Mouse (Mus musculus) kidney, adult 11 months (tissue): Measurements from ENCODE around the gene Dusp19.

ENCODE experiments used
- DNase-seq: peaks from one replicate; pipeline ENCODE4 v3.0.0; 2022

The Dusp19 gene

GRCm38 (mm10) chr2:80616854-80617737 is at the start of gene Dusp19, which contains the start of gene Nup35:
Dusp19 (plus strand) TSS chr2:80617045.
Nup35 (plus strand) TSS chr2:80617236.
- peak; percentile 94 for DNase-seq

GRCm38 (mm10) chr2:80567411-80567810 is 49.4 kb upstream of the Dusp19 start:
- no peak for DNase-seq

GRCm38 (mm10) chr2:80570656-80571055 is 46.2 kb upstream of the Dusp19 start:
- no peak for DNase-seq

- no peak for DNase-seq
Observed at GRCm38 (mm10) chr2:80577286-80577685, 39.6 kb upstream of the Dusp19 start.

DNA sequence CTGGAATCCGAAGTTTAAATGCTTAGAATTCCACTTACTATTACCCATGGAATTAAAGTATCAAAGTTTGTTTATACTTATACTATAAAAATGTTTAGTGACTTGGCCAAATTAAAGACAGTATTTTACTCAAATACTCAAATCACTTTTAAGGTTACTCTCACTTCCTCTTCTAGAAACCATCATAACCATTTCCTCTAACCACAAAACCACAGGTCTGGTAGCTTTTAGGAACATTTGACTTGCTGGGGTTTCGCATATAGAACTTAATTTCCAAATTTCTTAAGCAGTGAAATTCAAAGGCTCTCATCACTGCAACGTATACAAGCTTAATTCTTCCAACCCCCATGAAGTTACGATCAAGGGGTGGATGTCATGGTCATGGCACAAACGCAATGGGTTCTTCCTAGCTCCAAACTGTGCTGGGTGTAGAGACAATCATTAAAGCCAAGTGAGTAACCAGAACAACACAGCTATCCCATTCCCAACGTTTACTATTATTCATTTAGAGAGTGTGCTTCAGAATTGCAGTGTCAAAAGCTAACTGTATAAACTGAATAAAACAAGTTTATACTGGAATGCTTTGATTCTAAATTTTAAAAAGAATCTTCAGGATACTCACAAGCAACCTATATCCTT is 37.5 kb upstream of the Dusp19 start:
- no peak for DNase-seq

- peak; percentile 31 for DNase-seq
Observed at GRCm38 (mm10) chr2:80580311-80580961, 36.4 kb upstream of the Dusp19 start.

DNA sequence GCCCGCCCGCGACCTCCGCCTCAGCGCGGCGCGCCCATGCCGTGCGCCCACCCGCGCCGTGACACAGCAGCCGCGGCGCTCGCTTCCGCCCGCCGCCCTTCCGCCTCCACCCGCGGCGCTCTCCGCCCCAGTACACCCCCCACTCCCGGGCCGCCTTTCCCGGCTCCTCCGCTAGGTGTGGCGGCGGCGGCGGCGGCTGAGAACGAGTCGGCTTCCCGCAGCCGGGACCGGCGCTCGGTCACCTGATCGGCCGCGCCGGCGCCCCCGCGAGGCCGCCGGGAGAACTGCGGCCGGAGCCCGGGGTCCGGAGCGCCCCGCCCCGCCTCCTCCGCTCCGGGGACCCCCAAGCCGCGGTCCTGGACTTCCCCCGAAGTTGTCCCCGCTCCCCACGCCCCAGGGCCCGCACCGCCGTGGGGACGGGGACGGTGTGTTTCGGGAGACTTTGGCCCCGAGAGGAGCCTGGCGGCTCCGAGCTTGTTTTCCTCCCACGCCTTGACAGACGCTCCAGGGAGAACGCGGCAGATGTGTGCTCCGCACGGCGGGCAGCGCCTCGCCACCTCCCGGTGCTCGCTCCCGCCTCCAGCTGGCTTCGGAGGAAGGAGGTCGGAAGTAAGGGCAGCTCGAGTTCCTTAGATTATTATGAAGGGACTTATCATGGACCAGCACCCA is 35.7 kb upstream of the Dusp19 start, which contains the start of gene Nckap1:
Gene Nckap1, minus strand, starts transcription at position 338 of the 669 bp plus-strand sequence.
- DNase-seq: peak; percentile 86

DNA sequence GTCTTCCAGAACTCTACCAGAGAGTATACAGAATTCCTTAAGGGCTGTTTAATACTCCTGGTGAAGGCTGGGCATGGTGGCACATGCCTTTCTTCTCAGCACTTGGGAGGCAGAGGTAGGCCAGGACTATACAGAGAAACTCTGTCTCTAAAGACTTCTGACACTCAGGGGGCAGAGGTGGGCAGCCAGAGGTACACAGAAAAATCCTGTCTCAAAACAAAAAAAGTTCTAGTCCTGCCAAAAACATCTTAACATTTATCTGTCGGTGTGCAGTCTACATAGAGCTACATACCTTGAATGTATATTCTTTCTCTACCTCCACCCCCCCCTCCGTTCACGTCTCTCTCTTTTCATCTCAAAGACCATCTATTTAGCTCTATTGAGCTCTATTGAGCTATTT is 34.5 kb upstream of the Dusp19 start:
- no peak for DNase-seq

DNA sequence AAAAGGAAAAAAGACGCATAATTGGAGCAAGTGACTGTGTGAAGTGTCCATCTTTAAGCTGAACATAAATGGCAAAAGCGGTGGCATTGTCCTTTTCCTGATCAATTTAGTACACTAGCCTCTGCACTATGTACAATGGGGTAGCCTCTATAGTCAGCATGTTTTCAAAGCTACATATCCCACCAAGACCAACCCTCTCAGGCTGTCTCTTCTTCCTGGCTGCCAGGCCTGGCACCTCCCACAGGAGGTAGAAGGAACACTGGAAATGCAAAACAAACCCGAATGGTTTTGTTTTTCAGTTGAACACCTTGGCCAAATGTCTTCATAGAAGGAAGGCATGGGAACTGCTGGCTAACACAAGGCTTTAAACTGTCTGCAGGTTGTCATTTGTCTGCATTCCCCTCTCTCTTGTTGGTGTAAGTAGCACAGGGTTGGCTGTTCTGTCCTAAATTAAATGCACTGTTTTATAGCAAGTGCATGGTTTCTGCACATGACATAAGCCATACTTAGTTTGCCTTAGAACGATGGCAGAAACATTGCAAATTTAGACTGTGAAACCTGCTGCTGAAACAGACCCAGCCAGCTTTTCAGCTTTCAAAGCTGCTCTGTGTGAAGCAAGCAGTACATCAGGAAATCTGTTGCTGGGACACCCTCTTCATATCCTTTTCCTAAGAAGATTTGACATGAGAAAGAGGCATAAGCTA is 22.5 kb upstream of the Dusp19 start:
- no peak for DNase-seq

GRCm38 (mm10) chr2:80596960-80597359 is 19.9 kb upstream of the Dusp19 start:
- no peak for DNase-seq

DNA sequence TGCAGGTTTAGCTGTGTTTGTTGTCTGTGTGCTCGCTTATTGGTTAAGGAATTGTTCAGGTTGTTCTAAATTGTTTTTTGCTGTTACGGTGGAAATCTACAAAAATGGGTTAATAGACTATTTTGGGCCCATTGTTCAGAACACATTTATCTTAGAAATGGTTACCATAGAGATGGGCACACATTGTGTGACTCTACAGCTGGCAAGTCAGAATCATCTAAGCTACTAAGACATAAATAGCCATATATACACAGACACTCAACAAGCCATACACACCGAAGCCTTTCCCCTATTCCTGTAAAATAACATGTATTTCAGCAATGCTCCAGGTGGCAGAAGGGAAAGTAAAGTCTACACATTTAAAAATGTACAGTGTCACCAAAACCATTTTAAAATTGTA is 17.0 kb upstream of the Dusp19 start:
- DNase-seq: no peak

DNA sequence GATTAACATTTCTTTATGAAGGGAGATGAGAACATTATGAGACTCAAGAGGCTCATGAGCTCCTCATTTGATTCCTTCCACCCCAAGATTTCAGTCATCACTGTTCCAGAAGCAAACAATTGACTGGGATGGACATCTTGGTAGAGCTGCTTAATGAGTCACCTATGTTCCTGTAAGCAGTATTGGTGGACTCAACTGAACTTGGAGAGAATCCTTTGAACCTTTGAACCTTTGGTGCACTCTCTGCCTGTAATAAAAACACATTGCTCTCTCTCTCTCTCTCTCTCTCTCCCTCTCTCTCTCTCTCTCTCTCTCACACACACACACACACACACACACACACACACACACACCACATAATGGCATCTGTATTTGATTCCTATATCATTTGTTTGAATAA is 16.2 kb upstream of the Dusp19 start:
- no peak for DNase-seq

- no peak for DNase-seq
Observed at GRCm38 (mm10) chr2:80602756-80603155, 14.1 kb upstream of the Dusp19 start.

- DNase-seq: no peak
Observed at GRCm38 (mm10) chr2:80603771-80604426, 12.9 kb upstream of the Dusp19 start.

- DNase-seq: no peak
Observed at GRCm38 (mm10) chr2:80612286-80612685, 4.6 kb upstream of the Dusp19 start.

DNA sequence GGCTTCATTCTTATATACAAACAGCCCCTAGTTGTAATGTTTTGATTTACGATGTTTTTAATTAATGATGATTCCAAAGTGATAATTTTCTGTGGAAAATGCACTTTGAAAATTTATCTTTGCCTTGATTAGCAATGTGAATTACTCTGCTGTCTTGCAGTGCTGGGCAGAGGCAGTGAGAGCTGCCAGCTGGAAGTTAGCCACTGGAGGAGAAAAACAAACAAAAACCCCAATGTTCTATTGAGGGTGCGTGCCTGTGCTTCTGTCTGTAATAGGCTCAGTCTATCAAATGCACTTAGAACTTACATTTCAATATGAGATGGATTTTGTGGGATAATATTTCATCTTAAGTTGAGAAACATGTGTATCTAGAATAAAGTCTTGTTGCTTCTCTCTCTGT is 4.0 kb upstream of the Dusp19 start:
- no peak for DNase-seq

GRCm38 (mm10) chr2:80618991-80619390 is 2.1 kb downstream of the Dusp19 start:
- DNase-seq: no peak

GRCm38 (mm10) chr2:80621921-80622320 is 5.1 kb downstream of the Dusp19 start:
- DNase-seq: no peak

DNA sequence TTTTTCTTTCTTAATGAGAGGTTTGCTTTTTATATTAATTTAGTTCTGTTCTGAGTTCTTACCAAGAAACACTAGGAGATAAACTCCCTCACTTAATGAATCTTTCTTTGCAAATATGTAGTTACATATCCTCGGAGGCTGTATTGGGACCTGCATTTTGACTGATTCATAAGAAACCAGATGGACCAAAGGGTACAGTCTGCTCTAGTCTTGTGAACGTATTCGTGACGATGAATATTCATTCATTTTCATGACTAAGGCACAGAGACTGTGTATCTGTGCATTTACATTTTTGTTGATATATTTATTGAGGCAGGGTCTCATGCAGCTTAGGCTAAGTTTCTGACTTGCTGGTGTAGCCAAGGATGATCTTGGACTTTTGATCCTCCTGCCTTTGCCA is 7.7 kb downstream of the Dusp19 start:
- no peak for DNase-seq

GRCm38 (mm10) chr2:80632336-80633026 is 15.6 kb downstream of the Dusp19 start:
- no peak for DNase-seq
